Mouse (Mus musculus): ENCODE data around the gene Sept3.

GRCm38 (mm10) chr15:82298764-82299561 lies 24.3 kb downstream of the Sept3 start, which contains the start of gene Wbp2nl:
- TF ChIP-seq GATA1 (IDR thresholded peaks at IDR 0.05; ENCODE audit: low read length) (no peak), TAL1 (IDR thresholded peaks at IDR 0.05; ENCODE audit: low read length) (no peak)
